Mouse (Mus musculus) B cell, adult 2 months (primary cell): Measurements from ENCODE around the gene Ldlrad3.

Experiments
- DNase-seq, 2 experiments: peaks; one replicate each; pipeline ENCODE4 v3.0.0; 2022

Ldlrad3 gene

GRCm38 (mm10) chr2:102033818-102034512 is 152.2 kb downstream of the Ldlrad3 start:
- peak in 1 of 2 experiments; percentile 39 for DNase-seq

- peak; percentile 41 to 46 for DNase-seq
Measured at GRCm38 (mm10) chr2:102032713-102033343, 153.4 kb downstream of the Ldlrad3 start.

- peak; percentile 70 to 74 for DNase-seq
Measured at GRCm38 (mm10) chr2:102030652-102031051, 155.5 kb downstream of the Ldlrad3 start.

GRCm38 (mm10) chr2:102030152-102030551 is 156.0 kb downstream of the Ldlrad3 start:
- no peak for DNase-seq

GRCm38 (mm10) chr2:102029682-102030081 is 156.5 kb downstream of the Ldlrad3 start:
- no peak for DNase-seq

- DNase-seq = no peak
Measured at GRCm38 (mm10) chr2:102027265-102027664, 158.9 kb downstream of the Ldlrad3 start.

- DNase-seq = no peak
Measured at GRCm38 (mm10) chr2:102026156-102026555, 160.0 kb downstream of the Ldlrad3 start.

GRCm38 (mm10) chr2:102024483-102024882 is 161.7 kb downstream of the Ldlrad3 start:
- DNase-seq = no peak

- DNase-seq = no peak
Measured at GRCm38 (mm10) chr2:102021371-102022084, 164.7 kb downstream of the Ldlrad3 start.

- no peak for DNase-seq
Measured at GRCm38 (mm10) chr2:102020546-102020945, 165.6 kb downstream of the Ldlrad3 start.

- DNase-seq = no peak
Measured at GRCm38 (mm10) chr2:102014538-102015113, 171.6 kb downstream of the Ldlrad3 start.

- no peak for DNase-seq
Measured at GRCm38 (mm10) chr2:102011311-102011975, 174.7 kb downstream of the Ldlrad3 start.

GRCm38 (mm10) chr2:102009766-102010265 is 176.4 kb downstream of the Ldlrad3 start:
- no peak for DNase-seq

GRCm38 (mm10) chr2:102006143-102006542 is 180.0 kb downstream of the Ldlrad3 start:
- no peak for DNase-seq

GRCm38 (mm10) chr2:102005377-102006007 is 180.7 kb downstream of the Ldlrad3 start:
- no peak for DNase-seq

GRCm38 (mm10) chr2:102003776-102004264 is 182.4 kb downstream of the Ldlrad3 start:
- no peak for DNase-seq

GRCm38 (mm10) chr2:102002974-102003775 is 183.0 kb downstream of the Ldlrad3 start:
- DNase-seq = no peak

- no peak for DNase-seq
Measured at GRCm38 (mm10) chr2:102002408-102002973, 183.7 kb downstream of the Ldlrad3 start.

- no peak for DNase-seq
Measured at GRCm38 (mm10) chr2:102001661-102002060, 184.5 kb downstream of the Ldlrad3 start.

- DNase-seq = no peak
Measured at GRCm38 (mm10) chr2:101998911-101999572, 187.1 kb downstream of the Ldlrad3 start.
